Mouse (Mus musculus) E14TG2a.4 (cell line): Measurements from ENCODE around the gene Krt83.

Experiments used
- H3K27me3 ChIP-seq: 2 replicates; pipeline ENCODE4 v1.6.1; 2014; ENCODE audit warnings: low read length, control low read depth; ENCODE audit not compliant: insufficient read depth
- H3K36me3 ChIP-seq: 2 replicates; pipeline ENCODE4 v1.6.1; 2014; ENCODE audit warnings: low read length, control low read depth; ENCODE audit not compliant: insufficient read depth
- H3K4me1 ChIP-seq: replicated peaks from 2 replicates; pipeline ENCODE4 v1.6.1; 2014; ENCODE audit warnings: low read depth, low read length, control low read depth
- H3K4me3 ChIP-seq: replicated peaks from 2 replicates; pipeline ENCODE4 v1.5.1; 2014; ENCODE audit warnings: mild to moderate bottlenecking, low read length
- H3K9me3 ChIP-seq: 2 replicates; pipeline ENCODE4 v1.6.1; 2014; ENCODE audit warnings: low read length, control low read depth
- CTCF ChIP-seq: conservative IDR thresholded peaks from 2 replicates; pipeline ENCODE4 v1.5.1; 2014; ENCODE audit warnings: low read length
- NANOG ChIP-seq: IDR thresholded peaks from 2 replicates; pipeline ENCODE4 v1.6.1; 2014; ENCODE audit warnings: borderline replicate concordance, low read length, mixed read lengths
- POU5F1 ChIP-seq: IDR thresholded peaks from 2 replicates; pipeline ENCODE4 v1.6.1; 2014; ENCODE audit warnings: low read length, borderline replicate concordance

The Krt83 gene

GRCm38 (mm10) chr15:101508247-101508646 lies 16.9 kb upstream of the Krt83 start:
- TF ChIP-seq NANOG, result no peak
- no peak for TF ChIP-seq CTCF
- TF ChIP-seq POU5F1, result no peak
- H3K4me3 ChIP-seq, result no peak overlapping the region
- no peaks in the 10 kb centered on the region for H3K9me3 ChIP-seq
- H3K36me3 ChIP-seq, result no peaks in the 10 kb centered on the region
- H3K27me3 ChIP-seq, result peaks cover 7% of the 10 kb centered on the region
- no peaks in the 10 kb centered on the region for H3K4me1 ChIP-seq

GRCm38 (mm10) chr15:101506896-101507758 lies 15.8 kb upstream of the Krt83 start:
- no peaks in the 10 kb centered on the region for H3K4me1 ChIP-seq
- TF ChIP-seq NANOG (no peak), POU5F1 (no peak), CTCF (no peak)
- no peaks in the 10 kb centered on the region for H3K9me3 ChIP-seq
- H3K36me3 ChIP-seq, result no peaks in the 10 kb centered on the region
- H3K27me3 ChIP-seq, result peaks cover 10% of the 10 kb centered on the region
- H3K4me3 ChIP-seq, result no peak overlapping the region

- Histone ChIP-seq H3K9me3 (no peaks in the 10 kb centered on the region), H3K36me3 (no peaks in the 10 kb centered on the region), H3K4me1 (peaks cover 17% of the 10 kb centered on the region), H3K4me3 (no peak overlapping the region), H3K27me3 (peaks cover 18% of the 10 kb centered on the region)
- no peak for TF ChIP-seq POU5F1
- no peak for TF ChIP-seq NANOG
- TF ChIP-seq CTCF, result peak; percentile 40
These were observed 5.9 kb upstream of the Krt83 start for GRCm38 (mm10) chr15:101497181-101497580.

- Histone ChIP-seq H3K27me3 (peaks cover 19% of the 10 kb centered on the region; the same call in 1 of the 2 replicates), H3K9me3 (no peaks in the 10 kb centered on the region), H3K36me3 (no peaks in the 10 kb centered on the region), H3K4me1 (peaks cover 17% of the 10 kb centered on the region), H3K4me3 (no peak overlapping the region)
- no peak for TF ChIP-seq POU5F1
- no peak for TF ChIP-seq CTCF
- no peak for TF ChIP-seq NANOG
These were observed 4.0 kb upstream of the Krt83 start for GRCm38 (mm10) chr15:101495266-101495665.

GRCm38 (mm10) chr15:101494203-101494602 lies 2.9 kb upstream of the Krt83 start:
- Histone ChIP-seq H3K27me3 (peaks cover 19% of the 10 kb centered on the region; the same call in 1 of the 2 replicates), H3K4me3 (no peak overlapping the region), H3K4me1 (peaks cover 17% of the 10 kb centered on the region), H3K36me3 (no peaks in the 10 kb centered on the region), H3K9me3 (no peaks in the 10 kb centered on the region)
- TF ChIP-seq POU5F1 (no peak), NANOG (no peak), CTCF (no peak)

GRCm38 (mm10) chr15:101493713-101494112 lies 2.4 kb upstream of the Krt83 start:
- peaks cover 2% of the 10 kb centered on the region; the same call in 1 of the 2 replicates for H3K9me3 ChIP-seq
- H3K36me3 ChIP-seq, result no peaks in the 10 kb centered on the region
- TF ChIP-seq NANOG, result no peak
- TF ChIP-seq POU5F1, result no peak
- no peak for TF ChIP-seq CTCF
- peaks cover 17% of the 10 kb centered on the region for H3K4me1 ChIP-seq
- H3K27me3 ChIP-seq, result peaks cover 19% of the 10 kb centered on the region; the same call in 1 of the 2 replicates
- no peak overlapping the region for H3K4me3 ChIP-seq

- Histone ChIP-seq H3K4me3 (no peak overlapping the region), H3K4me1 (peaks cover 17% of the 10 kb centered on the region), H3K9me3 (peaks cover 12% of the 10 kb centered on the region), H3K27me3 (peaks cover 19% of the 10 kb centered on the region; the same call in 1 of the 2 replicates), H3K36me3 (no peaks in the 10 kb centered on the region)
- TF ChIP-seq POU5F1 (no peak), NANOG (no peak), CTCF (no peak)
These were observed 1.4 kb upstream of the Krt83 start for GRCm38 (mm10) chr15:101492718-101493117.

GRCm38 (mm10) chr15:101485911-101486635 lies 5.2 kb downstream of the Krt83 start:
- Histone ChIP-seq H3K9me3 (peaks cover 27% of the 10 kb centered on the region), H3K27me3 (peaks cover 15% of the 10 kb centered on the region; the same call in 1 of the 2 replicates), H3K4me3 (no peak overlapping the region), H3K4me1 (no peaks in the 10 kb centered on the region), H3K36me3 (no peaks in the 10 kb centered on the region)
- TF ChIP-seq NANOG (no peak), CTCF (no peak), POU5F1 (no peak)

- peaks cover 31% of the 10 kb centered on the region for H3K9me3 ChIP-seq
- H3K4me3 ChIP-seq, result no peak overlapping the region
- no peaks in the 10 kb centered on the region for H3K36me3 ChIP-seq
- peaks cover 25% of the 10 kb centered on the region for H3K27me3 ChIP-seq
- no peak for TF ChIP-seq CTCF
- no peak for TF ChIP-seq POU5F1
- TF ChIP-seq NANOG, result no peak
- no peaks in the 10 kb centered on the region for H3K4me1 ChIP-seq
These were observed 6.4 kb downstream of the Krt83 start for GRCm38 (mm10) chr15:101484939-101485338.
